Mouse (Mus musculus) liver, adult 2 months (tissue): ENCODE data around the gene Gm37240.

ENCODE experiments used
- CTCF ChIP-seq: fragments of 200-500 bp; IDR thresholded peaks from 2 replicates; pipeline ENCODE4 v1.5.1; 2011; ENCODE audit warnings: low read depth, low read length, control low read depth
- POLR2A ChIP-seq: fragments of 200-500 bp; IDR thresholded peaks from 2 replicates; pipeline ENCODE4 v1.6.1; 2011; ENCODE audit warnings: low read length, control low read depth; ENCODE audit not compliant: insufficient read depth; ENCODE audit errors: extremely low read depth

GRCm38 (mm10) chr3:85469711-85470110, 417.6 kb downstream of the Gm37240 start:
- no peak for TF ChIP-seq POLR2A
- no peak for TF ChIP-seq CTCF
